Mouse (Mus musculus) G1E-ER4 (cell line): ENCODE results near the gene 1700024G13Rik. TPM values are rescaled to one million over a fixed set of nuclear protein-coding genes. Genes with fewer than 3 reads are reported as not detected.

Experiments used
- GATA1 ChIP-seq: IDR thresholded peaks from one replicate; pipeline ENCODE4 v1.8.0; 2012; ENCODE audit warnings: low read length, inconsistent platforms
- polyA plus RNA-seq: library from polyadenylated mRNA; stranded (reverse); fragments of >175 nt; gene quantifications from 2 replicates; pipeline ENCODE4 v1.2.3, GENCODE M21; 2012

The 1700024G13Rik gene
- polyA plus RNA-seq, 1 experiment, result not detected

DNA sequence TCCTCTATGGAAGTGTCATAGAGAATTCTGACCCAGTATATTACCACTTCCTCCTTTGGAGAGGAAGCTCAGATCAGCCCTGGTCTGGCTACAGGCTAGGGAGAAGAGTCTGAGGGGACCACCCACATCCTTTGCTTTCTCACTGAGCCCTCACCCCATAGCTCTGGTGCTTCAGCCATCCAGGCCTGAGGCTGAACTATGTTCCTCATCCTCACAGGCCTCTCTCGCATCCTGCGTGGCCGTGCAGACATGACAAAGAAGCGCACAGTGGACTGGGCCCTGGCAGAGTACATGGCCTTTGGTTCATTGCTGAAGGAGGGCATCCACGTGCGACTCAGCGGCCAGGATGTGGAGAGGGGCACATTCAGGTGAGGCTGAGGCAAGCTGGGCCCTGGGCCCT is 46.4 kb downstream of the 1700024G13Rik start:
- TF ChIP-seq GATA1, result no peak

DNA sequence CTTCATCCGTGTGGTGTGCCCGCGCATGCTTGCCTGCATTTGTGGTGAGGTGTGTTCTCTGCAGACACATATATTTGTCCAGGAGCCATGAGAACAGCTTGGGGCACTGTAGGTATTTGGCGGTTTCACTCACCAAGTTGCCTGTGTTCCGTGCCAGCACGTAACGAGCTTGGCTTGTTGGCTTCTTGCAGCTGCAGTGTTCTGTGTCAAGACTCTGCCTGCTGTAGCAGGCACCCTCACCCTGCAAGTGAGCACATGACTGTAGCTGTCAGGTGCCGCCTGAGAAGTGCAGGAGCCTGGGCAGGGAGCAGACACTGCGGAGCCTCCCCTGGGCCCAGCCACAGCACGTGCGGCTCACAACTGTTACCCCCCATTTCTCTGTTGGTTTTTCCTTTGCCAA is 51.6 kb downstream of the 1700024G13Rik start:
- no peak for TF ChIP-seq GATA1

- TF ChIP-seq GATA1, result no peak
Observed at GRCm38 (mm10) chr14:32336021-32336420, 52.2 kb downstream of the 1700024G13Rik start.

- TF ChIP-seq GATA1, result no peak
Observed at GRCm38 (mm10) chr14:32332515-32333445, 55.4 kb downstream of the 1700024G13Rik start.

DNA sequence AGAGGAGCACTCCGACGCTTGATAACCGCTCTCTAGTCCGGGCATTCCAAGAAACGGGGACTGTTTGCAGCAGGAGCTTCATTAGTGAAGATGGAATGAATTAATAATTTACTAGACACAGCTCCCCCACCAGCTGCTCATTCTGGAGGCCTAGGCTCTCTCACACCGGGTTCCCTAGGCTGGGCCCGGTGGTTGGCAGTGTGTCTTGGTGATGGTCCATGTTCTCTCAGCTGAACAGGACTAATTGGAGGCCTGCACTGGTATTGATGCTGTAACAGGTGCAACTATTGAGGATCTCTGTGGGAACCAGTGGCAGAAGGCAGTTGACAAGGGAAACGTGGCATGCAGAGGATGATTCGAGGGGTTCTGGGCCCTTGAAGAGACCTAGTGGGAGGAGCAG is 60.8 kb downstream of the 1700024G13Rik start:
- TF ChIP-seq GATA1, result no peak

Other genes starting within 250 kb of the 1700024G13Rik start
- not detected in 2 replicates for gene Msmb, start 246.4 kb downstream of the 1700024G13Rik start, polyA plus RNA-seq
- 2.5 and 3.7 TPM in 2 replicates for gene Ncoa4, start 228.5 kb downstream of the 1700024G13Rik start, polyA plus RNA-seq
- gene Timm23, start 186.5 kb downstream of the 1700024G13Rik start, polyA plus RNA-seq, result 485 and 715 TPM in 2 replicates
- 24.6 and 36.8 TPM in 2 replicates for gene Parg, start 186.4 kb downstream of the 1700024G13Rik start, polyA plus RNA-seq
- 0.08 and 0.13 TPM in 2 replicates for gene Ogdhl, start 66.4 kb downstream of the 1700024G13Rik start, polyA plus RNA-seq
- gene Slc18a3, start 76.5 kb upstream of the 1700024G13Rik start, polyA plus RNA-seq, result not detected in 2 replicates
- gene Chat, start 77.6 kb upstream of the 1700024G13Rik start, polyA plus RNA-seq, result not detected in 2 replicates
- 2.7 and 3.1 TPM in 2 replicates for gene Ercc6, start 125.1 kb upstream of the 1700024G13Rik start, polyA plus RNA-seq
- gene Prrxl1, start 211.0 kb upstream of the 1700024G13Rik start, polyA plus RNA-seq, result not detected in 2 replicates